Mouse (Mus musculus): ENCODE results near the gene Gba2. TPM values are rescaled to one million over a fixed set of nuclear protein-coding genes. Genes with fewer than 3 reads are reported as not detected.

Gba2 gene
- polyA plus RNA-seq (2015; fragmentation: Nextera tagmentation; extraction: Ambion mirVana) = 7.3 and 8.4 TPM in 2 replicates

DNA sequence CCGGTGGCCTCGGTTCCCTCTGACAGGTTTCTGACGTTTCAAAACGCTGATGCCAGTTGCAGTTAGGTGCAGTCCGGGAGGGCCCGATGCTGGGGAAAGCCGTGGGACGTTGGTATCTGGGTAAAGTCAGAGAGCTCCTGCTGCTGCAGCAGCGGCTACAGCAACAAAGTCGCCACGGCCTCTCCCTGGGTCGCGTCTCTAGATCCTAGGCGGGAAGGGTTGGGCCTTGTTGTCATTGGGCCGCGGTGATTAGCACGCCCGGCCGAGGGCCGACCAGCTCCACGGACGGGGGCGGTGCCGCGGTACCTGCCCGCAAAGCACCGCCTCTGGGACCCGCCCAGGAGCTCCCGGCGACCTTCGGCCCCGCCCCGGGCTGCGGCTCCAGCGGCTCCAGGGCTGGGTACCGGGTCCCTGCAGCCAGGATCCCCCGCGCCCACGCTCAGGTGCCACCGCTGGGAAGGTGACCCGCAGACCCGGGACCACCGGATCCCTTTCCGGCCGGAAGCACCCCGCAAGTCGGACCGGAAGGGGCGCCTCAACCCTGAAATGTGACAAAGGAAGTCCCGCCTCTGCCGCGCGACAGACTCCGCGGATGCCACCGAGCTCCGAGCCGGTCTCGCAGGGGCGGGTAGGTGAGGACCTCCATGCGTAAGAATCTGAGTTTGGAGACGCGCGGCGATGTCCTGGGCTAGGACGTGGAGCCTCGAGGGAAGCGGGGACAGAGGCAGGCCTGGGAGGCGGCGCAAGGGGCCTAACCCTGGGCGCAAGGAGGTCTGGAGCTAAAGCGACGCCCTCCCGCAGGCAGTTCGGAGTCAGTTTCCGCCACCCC is at the start of gene Gba2, which contains the start of gene Rgp1:
Gene Gba2, minus strand, starts transcription at position 498 of the 829 bp plus-strand sequence.
Gene Rgp1, plus strand, starts transcription at position 340 of the 829 bp plus-strand sequence.
- peaks cover 44% of the 10 kb centered on the region for H3K36me3 ChIP-seq (replicated peaks; ENCODE audit: insufficient read depth, low read length)
- H3K9ac ChIP-seq (replicated peaks) = peak within 1 kb of the TSS; percentile 86
- H3K27ac ChIP-seq (ENCODE audit: low read depth) = peak within 1 kb of the TSS; percentile 87
- DNase-seq = peak; percentile 94
- H3K4me2 ChIP-seq (ENCODE audit: low read depth, low read length) = peak within 1 kb of the TSS; percentile 91
- no peaks in the 10 kb centered on the region for H3K9me3 ChIP-seq (ENCODE audit: low read length)
- peaks cover 22% of the 10 kb centered on the region for H3K4me1 ChIP-seq (ENCODE audit: insufficient read depth)
- H3K27me3 ChIP-seq (ENCODE audit: insufficient read depth, low read length) = no peaks in the 10 kb centered on the region
- peak within 1 kb of the TSS; percentile 92 for H3K4me3 ChIP-seq (ENCODE audit: low read depth, low read length)
- TF ChIP-seq CTCF (IDR thresholded peaks at IDR 0.05; ENCODE audit: low read depth) = no peak
- no peak for TF ChIP-seq EP300 (IDR thresholded peaks at IDR 0.05; ENCODE audit: low read depth)
- ATAC-seq = peak; percentile 99
- WGBS (ENCODE audit: insufficient replicate concordance) = under 1% methylated on average over 67 of the region's 76 CpGs

- WGBS (ENCODE audit: insufficient replicate concordance) = 80% methylated on average over 4 of the region's 4 CpGs
- H3K27me3 ChIP-seq (ENCODE audit: insufficient read depth, low read length) = no peaks in the 10 kb centered on the region
- TF ChIP-seq CTCF (IDR thresholded peaks at IDR 0.05; ENCODE audit: low read depth) (no peak), EP300 (IDR thresholded peaks at IDR 0.05; ENCODE audit: low read depth) (no peak)
- peaks cover under 1% of the 10 kb centered on the region for H3K9me3 ChIP-seq (ENCODE audit: low read length)
- H3K4me1 ChIP-seq (ENCODE audit: insufficient read depth) = no peaks in the 10 kb centered on the region
- DNase-seq (peak; percentile 8), ATAC-seq (no peak)
- no peak overlapping the region for H3K4me3 ChIP-seq (ENCODE audit: low read depth, low read length)
- no peaks in the 10 kb centered on the region for H3K36me3 ChIP-seq (replicated peaks; ENCODE audit: insufficient read depth, low read length)
- no peak overlapping the region for H3K4me2 ChIP-seq (ENCODE audit: low read depth, low read length)
- no peak overlapping the region for H3K9ac ChIP-seq (replicated peaks)
- H3K27ac ChIP-seq (ENCODE audit: low read depth) = no peak overlapping the region
Observed at GRCm38 (mm10) chr4:43620146-43620778, 41.6 kb upstream of the Gba2 start.

GRCm38 (mm10) chr4:43613060-43613730 is 34.5 kb upstream of the Gba2 start:
- no peaks in the 10 kb centered on the region for H3K9me3 ChIP-seq (ENCODE audit: low read length)
- H3K27ac ChIP-seq (ENCODE audit: low read depth) = peak overlapping the region; percentile 62
- ATAC-seq (peak; percentile 83), DNase-seq (peak; percentile 39)
- H3K4me3 ChIP-seq (ENCODE audit: low read depth, low read length) = no peak overlapping the region
- 35% methylated on average over 3 of the region's 3 CpGs for WGBS (ENCODE audit: insufficient replicate concordance)
- H3K36me3 ChIP-seq (replicated peaks; ENCODE audit: insufficient read depth, low read length) = no peaks in the 10 kb centered on the region
- no peaks in the 10 kb centered on the region for H3K27me3 ChIP-seq (ENCODE audit: insufficient read depth, low read length)
- H3K4me2 ChIP-seq (ENCODE audit: low read depth, low read length) = peak overlapping the region; percentile 62
- peak overlapping the region; percentile 41; the same call in 1 of the 2 replicates for H3K9ac ChIP-seq (replicated peaks)
- H3K4me1 ChIP-seq (ENCODE audit: insufficient read depth) = peaks cover 6% of the 10 kb centered on the region; the same call in 1 of the 2 replicates
- 0 out of 2 replicates have a peak, but pooled peaks have one; percentile 1 for TF ChIP-seq EP300 (IDR thresholded peaks at IDR 0.05; ENCODE audit: low read depth)
- TF ChIP-seq CTCF (IDR thresholded peaks at IDR 0.05; ENCODE audit: low read depth) = no peak

- Histone ChIP-seq H3K4me2 (ENCODE audit: low read depth, low read length) (peak overlapping the region; percentile 62), H3K27me3 (ENCODE audit: insufficient read depth, low read length) (no peaks in the 10 kb centered on the region), H3K4me3 (ENCODE audit: low read depth, low read length) (0 out of 2 replicates have a peak overlapping the region, but pooled peaks have one; percentile 5), H3K27ac (ENCODE audit: low read depth) (peak overlapping the region; percentile 62), H3K9ac (replicated peaks) (peak overlapping the region; percentile 12; the same call in 1 of the 2 replicates), H3K9me3 (ENCODE audit: low read length) (no peaks in the 10 kb centered on the region), H3K4me1 (ENCODE audit: insufficient read depth) (peaks cover 6% of the 10 kb centered on the region; the same call in 1 of the 2 replicates), H3K36me3 (replicated peaks; ENCODE audit: insufficient read depth, low read length) (no peaks in the 10 kb centered on the region)
- TF ChIP-seq EP300 (IDR thresholded peaks at IDR 0.05; ENCODE audit: low read depth) (0 out of 2 replicates have a peak, but pooled peaks have one; percentile 2), CTCF (IDR thresholded peaks at IDR 0.05; ENCODE audit: low read depth) (no peak)
- no peak for DNase-seq
- WGBS (ENCODE audit: insufficient replicate concordance) = 26% methylated on average over 10 of the region's 10 CpGs
- ATAC-seq = peak; percentile 48
Observed at GRCm38 (mm10) chr4:43612534-43612933, 33.9 kb upstream of the Gba2 start.

- TF ChIP-seq CTCF (IDR thresholded peaks at IDR 0.05; ENCODE audit: low read depth) = no peak
- TF ChIP-seq EP300 (IDR thresholded peaks at IDR 0.05; ENCODE audit: low read depth) = peak; percentile 95
- peak; percentile 59 for DNase-seq
- H3K36me3 ChIP-seq (replicated peaks; ENCODE audit: insufficient read depth, low read length) = no peaks in the 10 kb centered on the region
- WGBS (ENCODE audit: insufficient replicate concordance) = 47% methylated on average over 9 of the region's 9 CpGs
- H3K9ac ChIP-seq (replicated peaks) = peak overlapping the region; percentile 38; the same call in 1 of the 2 replicates
- H3K4me2 ChIP-seq (ENCODE audit: low read depth, low read length) = peak overlapping the region; percentile 36
- no peaks in the 10 kb centered on the region for H3K9me3 ChIP-seq (ENCODE audit: low read length)
- no peaks in the 10 kb centered on the region for H3K27me3 ChIP-seq (ENCODE audit: insufficient read depth, low read length)
- H3K4me3 ChIP-seq (ENCODE audit: low read depth, low read length) = no peak overlapping the region
- peaks cover 18% of the 10 kb centered on the region for H3K4me1 ChIP-seq (ENCODE audit: insufficient read depth)
- peak overlapping the region; percentile 82 for H3K27ac ChIP-seq (ENCODE audit: low read depth)
- peak; percentile 98 for ATAC-seq
Observed at GRCm38 (mm10) chr4:43604751-43605685, 26.3 kb upstream of the Gba2 start.
